Mouse (Mus musculus): ENCODE results near the gene Dusp1. TPM values are rescaled to one million over a fixed set of nuclear protein-coding genes. Genes with fewer than 3 reads are reported as not detected.

The Dusp1 gene
- polyA plus RNA-seq (2012; rRNA removed), result 19.7 and 24.5 TPM in 2 replicates

DNA sequence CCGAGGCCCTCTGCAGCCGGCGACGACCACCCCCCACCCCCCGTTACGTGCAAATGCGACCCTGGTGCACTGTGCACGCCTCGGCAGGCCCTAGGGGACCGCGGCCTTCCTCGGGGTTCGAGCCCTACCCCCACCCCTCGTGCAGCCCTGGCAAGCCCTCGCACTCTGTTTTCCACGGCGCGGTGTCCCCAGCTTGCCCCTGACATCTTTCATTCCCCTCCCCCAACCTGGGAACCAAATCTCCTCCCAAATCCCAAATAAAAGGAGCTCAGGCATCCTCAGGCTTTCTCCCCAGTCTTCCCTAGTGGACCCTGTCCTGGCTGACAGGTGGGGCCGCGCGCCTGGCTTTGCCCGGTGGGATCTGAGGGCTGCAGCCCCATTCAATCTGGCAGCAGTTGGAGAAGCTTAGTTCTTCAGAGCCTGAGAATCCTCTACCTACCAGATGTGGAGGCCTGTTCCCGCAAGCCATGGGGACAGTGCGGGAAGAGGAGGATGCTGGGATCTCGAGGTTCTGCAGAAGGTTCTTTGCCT is at the start of gene Dusp1:
Gene Dusp1, minus strand, starts transcription at position 478 of the 531 bp plus-strand sequence.
- Histone ChIP-seq H3K27ac (ENCODE audit: control insufficient read depth, insufficient read depth, low read depth, low read length) (peak within 1 kb of the TSS; percentile 91), H3K27me3 (ENCODE audit: control insufficient read depth, insufficient read depth, low read length) (no peaks in the 10 kb centered on the region), H3K36me3 (ENCODE audit: control insufficient read depth, insufficient read depth, low read length) (no peaks in the 10 kb centered on the region), H3K4me1 (ENCODE audit: control insufficient read depth, insufficient read depth, low read length) (peaks cover 19% of the 10 kb centered on the region), H3K4me3 (ENCODE audit: control insufficient read depth, low read depth, low read length) (peak within 1 kb of the TSS; percentile 88)
- TF ChIP-seq CTCF (IDR thresholded peaks at IDR 0.05; ENCODE audit: control insufficient read depth, insufficient read depth, insufficient replicate concordance, low read depth, low read length) (no peak), POLR2A (IDR thresholded peaks at IDR 0.05; ENCODE audit: control insufficient read depth, low read depth, low read length) (no peak)

DNA sequence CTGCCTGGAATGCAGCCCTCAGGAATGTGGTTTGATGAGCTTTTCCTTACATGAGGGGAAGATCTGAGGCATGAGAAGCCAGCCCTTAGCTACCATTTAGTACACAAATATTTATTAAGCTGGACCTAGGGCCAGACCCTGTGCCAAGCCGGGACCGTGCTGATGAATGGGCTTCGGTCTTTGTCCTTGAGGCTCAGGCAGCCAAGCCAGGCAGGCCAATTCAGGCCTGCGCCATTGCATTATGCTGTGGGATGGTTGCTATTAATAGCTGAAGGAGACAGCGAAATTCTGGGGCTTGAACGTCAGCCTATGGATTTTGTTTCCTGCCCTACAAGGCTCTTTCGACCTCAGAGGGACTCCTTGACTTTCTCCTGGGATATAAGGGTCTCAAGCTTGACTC is 49.4 kb upstream of the Dusp1 start:
- Histone ChIP-seq H3K36me3 (ENCODE audit: control insufficient read depth, insufficient read depth, low read length) (no peaks in the 10 kb centered on the region), H3K27me3 (ENCODE audit: control insufficient read depth, insufficient read depth, low read length) (no peaks in the 10 kb centered on the region), H3K4me3 (ENCODE audit: control insufficient read depth, low read depth, low read length) (no peak overlapping the region), H3K27ac (ENCODE audit: control insufficient read depth, insufficient read depth, low read depth, low read length) (0 out of 2 replicates have a peak overlapping the region, but pooled peaks have one; percentile 9), H3K4me1 (ENCODE audit: control insufficient read depth, insufficient read depth, low read length) (peaks cover 2% of the 10 kb centered on the region)
- no peak for TF ChIP-seq CTCF (IDR thresholded peaks at IDR 0.05; ENCODE audit: control insufficient read depth, insufficient read depth, insufficient replicate concordance, low read depth, low read length)
- TF ChIP-seq POLR2A (IDR thresholded peaks at IDR 0.05; ENCODE audit: control insufficient read depth, low read depth, low read length), result no peak

DNA sequence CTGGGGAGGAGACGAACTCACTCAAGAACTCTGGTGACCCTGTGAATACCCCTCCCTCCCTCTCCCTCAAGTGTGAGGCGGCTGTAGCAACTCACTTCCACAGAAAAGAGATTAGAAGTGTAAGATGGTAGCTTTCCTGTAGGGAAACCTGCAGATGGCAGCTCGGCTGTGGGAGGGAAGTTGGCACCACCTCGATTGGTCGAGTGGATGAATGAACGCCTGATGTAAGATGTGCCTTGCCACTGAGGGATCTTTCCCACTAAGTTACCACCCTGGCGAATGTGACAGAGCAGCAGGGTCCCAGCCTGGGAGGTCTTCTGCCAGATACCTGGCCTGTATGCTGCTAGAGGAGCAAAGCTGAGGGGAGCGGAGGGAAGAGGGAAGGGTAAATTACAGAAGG is 47.9 kb upstream of the Dusp1 start:
- no peak overlapping the region for H3K27ac ChIP-seq (ENCODE audit: control insufficient read depth, insufficient read depth, low read depth, low read length)
- peak overlapping the region; percentile 21 for H3K4me3 ChIP-seq (ENCODE audit: control insufficient read depth, low read depth, low read length)
- peaks cover 2% of the 10 kb centered on the region for H3K4me1 ChIP-seq (ENCODE audit: control insufficient read depth, insufficient read depth, low read length)
- H3K27me3 ChIP-seq (ENCODE audit: control insufficient read depth, insufficient read depth, low read length), result no peaks in the 10 kb centered on the region
- H3K36me3 ChIP-seq (ENCODE audit: control insufficient read depth, insufficient read depth, low read length), result no peaks in the 10 kb centered on the region
- no peak for TF ChIP-seq CTCF (IDR thresholded peaks at IDR 0.05; ENCODE audit: control insufficient read depth, insufficient read depth, insufficient replicate concordance, low read depth, low read length)
- no peak for TF ChIP-seq POLR2A (IDR thresholded peaks at IDR 0.05; ENCODE audit: control insufficient read depth, low read depth, low read length)

DNA sequence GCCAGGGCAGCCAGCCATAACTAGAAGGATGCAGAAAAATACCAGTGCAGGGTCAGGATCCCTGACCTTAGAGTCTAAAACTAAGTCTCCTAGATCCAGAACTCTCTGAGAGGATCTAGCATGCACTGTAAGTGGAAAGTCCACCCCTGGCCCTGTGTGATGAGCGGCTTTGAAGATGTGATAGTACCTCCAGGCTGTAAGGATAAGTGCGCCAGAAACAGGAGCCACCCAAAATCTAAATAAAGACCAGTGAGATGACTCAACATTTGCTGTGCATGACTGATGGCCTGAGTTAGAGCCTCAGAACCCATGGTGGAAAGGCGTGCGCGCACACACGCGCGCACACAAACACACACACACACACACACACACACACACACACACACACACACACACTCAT is 46.9 kb upstream of the Dusp1 start:
- H3K36me3 ChIP-seq (ENCODE audit: control insufficient read depth, insufficient read depth, low read length), result no peaks in the 10 kb centered on the region
- peaks cover 2% of the 10 kb centered on the region; the same call in 1 of the 2 replicates for H3K4me1 ChIP-seq (ENCODE audit: control insufficient read depth, insufficient read depth, low read length)
- peak overlapping the region; percentile 21; the same call in 1 of the 2 replicates for H3K4me3 ChIP-seq (ENCODE audit: control insufficient read depth, low read depth, low read length)
- H3K27ac ChIP-seq (ENCODE audit: control insufficient read depth, insufficient read depth, low read depth, low read length), result no peak overlapping the region
- TF ChIP-seq POLR2A (IDR thresholded peaks at IDR 0.05; ENCODE audit: control insufficient read depth, low read depth, low read length) (no peak), CTCF (IDR thresholded peaks at IDR 0.05; ENCODE audit: control insufficient read depth, insufficient read depth, insufficient replicate concordance, low read depth, low read length) (no peak)
- no peaks in the 10 kb centered on the region for H3K27me3 ChIP-seq (ENCODE audit: control insufficient read depth, insufficient read depth, low read length)

DNA sequence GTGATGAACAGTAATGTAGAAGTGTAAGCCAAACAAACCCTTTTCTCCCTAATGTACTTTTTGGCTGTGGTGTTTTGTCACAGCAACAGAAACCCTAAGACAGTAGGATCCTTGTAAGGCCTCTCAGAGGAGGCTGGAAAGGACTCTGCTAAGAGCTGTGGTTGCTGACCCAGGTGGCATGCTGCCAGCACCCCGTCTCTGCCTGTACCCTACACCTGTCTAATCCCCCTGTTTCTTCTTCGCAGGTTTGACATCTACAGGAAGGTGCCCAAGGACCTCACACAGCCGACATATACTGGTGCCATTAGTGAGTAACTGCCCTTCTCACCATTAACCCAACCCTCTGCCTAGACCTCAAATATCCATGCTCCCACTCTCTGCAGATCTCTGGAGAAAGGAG is 46.4 kb upstream of the Dusp1 start:
- Histone ChIP-seq H3K4me1 (ENCODE audit: control insufficient read depth, insufficient read depth, low read length) (peaks cover 2% of the 10 kb centered on the region; the same call in 1 of the 2 replicates), H3K27ac (ENCODE audit: control insufficient read depth, insufficient read depth, low read depth, low read length) (no peak overlapping the region), H3K4me3 (ENCODE audit: control insufficient read depth, low read depth, low read length) (peak overlapping the region; percentile 21; the same call in 1 of the 2 replicates), H3K27me3 (ENCODE audit: control insufficient read depth, insufficient read depth, low read length) (no peaks in the 10 kb centered on the region), H3K36me3 (ENCODE audit: control insufficient read depth, insufficient read depth, low read length) (no peaks in the 10 kb centered on the region)
- TF ChIP-seq CTCF (IDR thresholded peaks at IDR 0.05; ENCODE audit: control insufficient read depth, insufficient read depth, insufficient replicate concordance, low read depth, low read length), result no peak
- no peak for TF ChIP-seq POLR2A (IDR thresholded peaks at IDR 0.05; ENCODE audit: control insufficient read depth, low read depth, low read length)

DNA sequence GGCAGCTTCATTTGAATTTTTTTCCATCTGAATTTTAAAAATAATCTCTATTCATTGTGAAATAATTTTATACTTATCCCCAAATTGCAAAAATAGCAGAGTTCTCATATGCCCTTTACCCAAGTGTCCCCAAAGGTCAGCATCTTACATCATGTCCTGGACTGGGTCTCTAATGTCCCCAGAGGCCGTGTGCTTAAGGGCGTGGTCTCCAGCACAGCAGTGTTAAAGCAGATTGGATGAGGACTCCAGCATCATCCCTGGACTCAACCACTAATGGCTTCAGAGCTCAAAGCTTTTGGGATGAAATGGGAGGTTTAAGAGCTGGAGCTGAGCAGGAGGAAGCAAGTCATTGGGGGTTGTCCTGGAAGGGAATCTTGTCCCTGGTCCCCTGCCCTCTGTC is 44.6 kb upstream of the Dusp1 start:
- Histone ChIP-seq H3K27me3 (ENCODE audit: control insufficient read depth, insufficient read depth, low read length) (no peaks in the 10 kb centered on the region), H3K4me3 (ENCODE audit: control insufficient read depth, low read depth, low read length) (peak overlapping the region; percentile 56), H3K27ac (ENCODE audit: control insufficient read depth, insufficient read depth, low read depth, low read length) (no peak overlapping the region), H3K36me3 (ENCODE audit: control insufficient read depth, insufficient read depth, low read length) (no peaks in the 10 kb centered on the region), H3K4me1 (ENCODE audit: control insufficient read depth, insufficient read depth, low read length) (peaks cover 4% of the 10 kb centered on the region; the same call in 1 of the 2 replicates)
- TF ChIP-seq CTCF (IDR thresholded peaks at IDR 0.05; ENCODE audit: control insufficient read depth, insufficient read depth, insufficient replicate concordance, low read depth, low read length) (no peak), POLR2A (IDR thresholded peaks at IDR 0.05; ENCODE audit: control insufficient read depth, low read depth, low read length) (no peak)

DNA sequence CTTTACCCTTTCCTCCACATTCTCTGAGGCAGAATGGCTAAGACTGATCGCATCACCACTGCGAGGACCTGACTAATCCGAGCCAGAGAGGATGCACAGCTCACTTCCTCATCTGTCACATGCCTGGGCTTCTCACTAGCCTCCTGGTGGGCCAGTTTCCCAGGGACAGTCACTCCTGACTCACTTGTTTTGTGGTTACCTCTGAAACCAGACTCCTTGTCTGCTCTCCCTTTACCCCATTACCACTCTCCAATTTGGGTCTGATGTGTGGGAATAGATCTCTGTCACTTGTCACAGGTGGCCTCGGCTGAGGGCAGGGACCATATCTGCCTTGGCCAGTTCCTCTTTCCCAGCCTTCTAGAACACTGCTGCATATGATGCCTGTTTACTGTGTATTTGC is 43.7 kb upstream of the Dusp1 start:
- Histone ChIP-seq H3K27ac (ENCODE audit: control insufficient read depth, insufficient read depth, low read depth, low read length) (no peak overlapping the region), H3K4me1 (ENCODE audit: control insufficient read depth, insufficient read depth, low read length) (peaks cover 12% of the 10 kb centered on the region), H3K27me3 (ENCODE audit: control insufficient read depth, insufficient read depth, low read length) (no peaks in the 10 kb centered on the region), H3K4me3 (ENCODE audit: control insufficient read depth, low read depth, low read length) (no peak overlapping the region), H3K36me3 (ENCODE audit: control insufficient read depth, insufficient read depth, low read length) (no peaks in the 10 kb centered on the region)
- TF ChIP-seq CTCF (IDR thresholded peaks at IDR 0.05; ENCODE audit: control insufficient read depth, insufficient read depth, insufficient replicate concordance, low read depth, low read length) (no peak), POLR2A (IDR thresholded peaks at IDR 0.05; ENCODE audit: control insufficient read depth, low read depth, low read length) (no peak)
